ENCODE assay signal across 23 mouse cellular contexts in genomic region chr4:97986056-97986734, GRCm38 (mm10).
DNase-seq lines count a peak whose midpoint lies in the region; ATAC-seq lines count a peak whose summit lies in the region.
"Had no signal": no experiment of that assay in that cellular context is flagged by ENCODE, and none has a peak within 500 bp of the region (broad histone marks: within the 10 kb centered on the region; RNA-seq: fewer than 3 reads in every experiment).

No protein-coding gene starts in this region.

- peak overlapping the region; percentile 39 for H3K27ac ChIP-seq in heart, embryonic 15.5 days
- H3K27ac ChIP-seq: embryonic facial prominence, embryonic 12.5 days; forebrain, embryonic 13.5 days; hindbrain, postnatal 0 days; limb, embryonic 13.5 days; stomach, embryonic 15.5 days had no signal

- no peaks in the 10 kb centered on the region for H3K9me3 ChIP-seq in heart, embryonic 15.5 days (replicated peaks)
- H3K9me3 ChIP-seq: embryonic facial prominence, embryonic 12.5 days; forebrain, embryonic 13.5 days; limb, embryonic 13.5 days; stomach, embryonic 15.5 days had no signal

- H3K9ac ChIP-seq in heart, embryonic 15.5 days = no peak overlapping the region
- H3K9ac ChIP-seq: embryonic facial prominence, embryonic 12.5 days; forebrain, embryonic 13.5 days; limb, embryonic 13.5 days; liver, postnatal 0 days; stomach, embryonic 15.5 days had no signal

- H3K4me2 ChIP-seq in heart, embryonic 15.5 days = no peak overlapping the region
- H3K4me2 ChIP-seq: embryonic facial prominence, embryonic 12.5 days; forebrain, embryonic 13.5 days; limb, embryonic 13.5 days; midbrain, embryonic 11.5 days; stomach, embryonic 15.5 days had no signal

- no peaks in the 10 kb centered on the region for H3K27me3 ChIP-seq in heart, embryonic 15.5 days
- H3K27me3 ChIP-seq: CH12.LX; embryonic facial prominence, embryonic 12.5 days; forebrain, embryonic 13.5 days; limb, embryonic 13.5 days; stomach, embryonic 15.5 days had no signal

- H3K4me1 ChIP-seq in heart, embryonic 15.5 days (replicated peaks) = peaks cover 37% of the 10 kb centered on the region

- intact Hi-C loops in heart, postnatal 10 days (cut with DNase I) = no loop called here

- ATAC-seq in heart, embryonic 15.5 days (replicated peaks; ENCODE audit: insufficient number of reproducible peaks, insufficient read depth, low FRiP score, low read depth) = no peak
- ATAC-seq in granulocyte monocyte progenitor cell, adult 5-6 weeks (replicated peaks; ENCODE audit: poor library complexity, severe bottlenecking) = peak; percentile 92
- ATAC-seq: forebrain, embryonic 13.5 days; hindbrain, postnatal 0 days; liver, postnatal 0 days had no signal

- H3K4me3 ChIP-seq in heart, embryonic 15.5 days = no peak overlapping the region
- H3K4me3 ChIP-seq: embryonic facial prominence, embryonic 12.5 days; erythroblast, embryonic 14.5 days; forebrain, embryonic 13.5 days; limb, embryonic 13.5 days; stomach, embryonic 15.5 days had no signal

- 94% methylated on average over 1 of the region's 1 CpGs for WGBS in heart, embryonic 15.5 days

- 0 out of 2 replicates have a peak, but pooled peaks cover 4% of the 10 kb centered on the region for H3K36me3 ChIP-seq in heart, embryonic 15.5 days
- H3K36me3 ChIP-seq: embryonic facial prominence, embryonic 12.5 days; stomach, embryonic 15.5 days had no signal

- DNase-seq in heart, postnatal 10 days = no peak
- peak; percentile 84 for DNase-seq in kidney, adult 9 months
- no peak for DNase-seq in kidney, postnatal 4 days
- peak; percentile 51 for DNase-seq in 416B (ENCODE audit: low read depth)
- DNase-seq in thymus, adult 18-20 months = no peak
- DNase-seq in cerebellum, postnatal 25 days = no peak
- DNase-seq: cerebellum, adult 2 months; gastrocnemius, postnatal 14 days; heart, postnatal 36 days; liver, postnatal 0 days; lung, postnatal 4 days; retina, postnatal 1 day; thymus, adult 2 months had no signal

Comparison
In these comparisons a context has a peak if more than half of its experiments do, and no peak if none do; other contexts are left out.
1. DNase-seq: peak in kidney, adult 9 months (single experiment) and 416B (single experiment); none in heart, postnatal 10 days (0 of 2), kidney, postnatal 4 days (0 of 2), thymus, adult 18-20 months (0 of 2) and cerebellum, postnatal 25 days (0 of 2).